Mouse (Mus musculus): ENCODE results near the gene Gm11487. TPM values are rescaled to one million over a fixed set of nuclear protein-coding genes. Genes with fewer than 3 reads are reported as not detected.

Gene Gm11487
- total RNA-seq, 1 experiment = 1.0 TPM

DNA sequence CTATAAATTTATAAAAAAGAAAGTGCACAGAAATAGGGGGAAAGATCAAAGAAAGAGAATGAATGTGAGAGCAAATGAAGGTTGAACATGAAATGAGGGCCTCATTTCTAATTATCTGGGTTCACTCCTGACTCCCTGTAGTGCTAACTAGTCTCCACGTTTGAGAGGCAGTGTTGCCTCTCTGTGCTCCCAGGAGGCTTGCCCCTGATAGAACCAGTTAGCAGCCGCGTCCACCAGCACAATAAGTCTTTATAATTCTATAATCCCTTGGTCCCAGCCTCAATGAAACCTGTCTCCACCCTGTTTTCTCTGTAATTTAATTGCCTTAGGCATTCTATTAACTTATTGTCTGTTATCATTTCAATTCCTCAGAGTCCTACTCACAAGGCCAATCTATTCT lies 38.3 kb downstream of the Gm11487 start:
- in situ Hi-C loops (cut with MboI; ENCODE audit: low sequenced_read_pairs in 2 of 2, unreplicated experiment in 2 of 2) = no loop called here
- TF ChIP-seq HCFC1 (IDR thresholded peaks at IDR 0.05; ENCODE audit: borderline replicate concordance, insufficient read depth, low read length) = no peak
- TF ChIP-seq ZNF384 (IDR thresholded peaks at IDR 0.05; ENCODE audit: low read depth, low read length) = no peak
- TF ChIP-seq ZC3H11A (IDR thresholded peaks at IDR 0.05; ENCODE audit: borderline replicate concordance, low read depth, low read length) = no peak
- no peak for TF ChIP-seq MAFK (IDR thresholded peaks at IDR 0.05; ENCODE audit: insufficient read depth, low read depth, low read length)
- no peak for TF ChIP-seq CHD2 (IDR thresholded peaks at IDR 0.05; ENCODE audit: low read depth, low read length)
- no peaks in the 10 kb centered on the region for H3K36me3 ChIP-seq (ENCODE audit: control insufficient read depth, insufficient read depth, low read length, poor library complexity, severe bottlenecking)
- DNase-seq (ENCODE audit: low read depth, low spot score) = no peak
- no peaks in the 10 kb centered on the region for H3K9me3 ChIP-seq (ENCODE audit: control insufficient read depth, insufficient read depth, low read depth, low read length)
- no peak overlapping the region for H3K4me3 ChIP-seq (ENCODE audit: insufficient read depth in 1 of 2, low read depth in 1 of 2, low read length in 2 of 2, poor library complexity in 1 of 2, severe bottlenecking in 1 of 2)
- H3K9ac ChIP-seq (ENCODE audit: insufficient read depth, low read depth, low read length, poor library complexity, severe bottlenecking) = no peak overlapping the region
- no peaks in the 10 kb centered on the region for H3K4me1 ChIP-seq (ENCODE audit: control insufficient read depth in 2 of 2, insufficient read depth in 2 of 2, low read length in 2 of 2, poor library complexity in 1 of 2)
- no peak overlapping the region for H3K27ac ChIP-seq (ENCODE audit: insufficient read depth, low read depth, low read length, poor library complexity, severe bottlenecking)

Other genes with a start within 250 kb of the Gm11487 start
- 1.3 and 1.6 TPM in 2 replicates for gene Gm11238, start 202.8 kb upstream of the Gm11487 start, total RNA-seq (2012; rRNA removed)
- 8.1 and 13.2 TPM in 2 replicates for gene Gm11237, start 217.9 kb upstream of the Gm11487 start, total RNA-seq (2012; rRNA removed)
- 0.94 and 3.4 TPM in 2 replicates for gene Gm11236, start 233.0 kb upstream of the Gm11487 start, total RNA-seq (2012; rRNA removed)